Mouse (Mus musculus) liver, embryonic 13.5 days (tissue): ENCODE results near the gene Ssu72. TPM values are rescaled to one million over a fixed set of nuclear protein-coding genes. Genes with fewer than 3 reads are reported as not detected.
A peak's percentile ranks its signal among the peaks of the same experiment; 100 is the strongest.

Experiments used
- ATAC-seq: fragments of 200-750 bp; cut with Nextera tagmentation; 2 replicates; pipeline ENCODE4 v1.8.0; 2017; ENCODE audit warnings: low read depth, mild to moderate bottlenecking, moderate number of reproducible peaks, moderate library complexity
- DNase-seq: peaks from one replicate; pipeline ENCODE4 v3.0.0; 2022
- H3K27ac ChIP-seq: fragments of 300-500 bp; sonication (generic); 2 replicates; pipeline ENCODE4 v1.5.1; 2015; ENCODE audit warnings: moderate library complexity, mild to moderate bottlenecking, inconsistent platforms
- H3K27me3 ChIP-seq: fragments of 300-500 bp; sonication (generic); 2 replicates; pipeline ENCODE4 v1.6.1; 2015; ENCODE audit warnings: mild to moderate bottlenecking, inconsistent platforms
- H3K36me3 ChIP-seq: fragments of 300-500 bp; sonication (generic); 2 replicates; pipeline ENCODE4 v1.6.1; 2015; ENCODE audit warnings: mild to moderate bottlenecking, inconsistent platforms
- H3K4me1 ChIP-seq: fragments of 300-500 bp; sonication (generic); replicated peaks from 2 replicates; pipeline ENCODE4 v1.6.1; 2015; ENCODE audit warnings: inconsistent platforms
- H3K4me2 ChIP-seq: fragments of 300-500 bp; sonication (generic); 2 replicates; pipeline ENCODE4 v1.6.1; 2015; ENCODE audit warnings: inconsistent platforms, mild to moderate bottlenecking, moderate library complexity
- H3K4me3 ChIP-seq: fragments of 300-500 bp; sonication (generic); replicated peaks from 2 replicates; pipeline ENCODE4 v1.5.1; 2015; ENCODE audit warnings: mild to moderate bottlenecking, inconsistent platforms
- H3K9ac ChIP-seq: fragments of 300-500 bp; sonication (generic); 2 replicates; pipeline ENCODE4 v1.6.1; 2015; ENCODE audit warnings: mild to moderate bottlenecking, inconsistent platforms
- H3K9me3 ChIP-seq: fragments of 300-500 bp; sonication (generic); replicated peaks from 2 replicates; pipeline ENCODE4 v1.6.1; 2016; ENCODE audit warnings: inconsistent platforms
- WGBS: fragments of 180-500 bp; shearing (Covaris S2); methylation state at CpG from one replicate; pipeline ENCODE4 v1.1.7; 2015; ENCODE audit not compliant: insufficient replicate concordance; 5-methylcytosine and 5-hydroxymethylcytosine counted together
- polyA plus RNA-seq: library from polyadenylated mRNA; unstranded; fragments of >200 nt; fragmentation: Nextera tagmentation; extraction: Ambion mirVana; gene quantifications from 2 replicates; pipeline ENCODE4 v1.2.1, GENCODE M21; 2015

Ssu72 gene
- polyA plus RNA-seq, 1 experiment from 2014 or later: 77.7 TPM

DNA sequence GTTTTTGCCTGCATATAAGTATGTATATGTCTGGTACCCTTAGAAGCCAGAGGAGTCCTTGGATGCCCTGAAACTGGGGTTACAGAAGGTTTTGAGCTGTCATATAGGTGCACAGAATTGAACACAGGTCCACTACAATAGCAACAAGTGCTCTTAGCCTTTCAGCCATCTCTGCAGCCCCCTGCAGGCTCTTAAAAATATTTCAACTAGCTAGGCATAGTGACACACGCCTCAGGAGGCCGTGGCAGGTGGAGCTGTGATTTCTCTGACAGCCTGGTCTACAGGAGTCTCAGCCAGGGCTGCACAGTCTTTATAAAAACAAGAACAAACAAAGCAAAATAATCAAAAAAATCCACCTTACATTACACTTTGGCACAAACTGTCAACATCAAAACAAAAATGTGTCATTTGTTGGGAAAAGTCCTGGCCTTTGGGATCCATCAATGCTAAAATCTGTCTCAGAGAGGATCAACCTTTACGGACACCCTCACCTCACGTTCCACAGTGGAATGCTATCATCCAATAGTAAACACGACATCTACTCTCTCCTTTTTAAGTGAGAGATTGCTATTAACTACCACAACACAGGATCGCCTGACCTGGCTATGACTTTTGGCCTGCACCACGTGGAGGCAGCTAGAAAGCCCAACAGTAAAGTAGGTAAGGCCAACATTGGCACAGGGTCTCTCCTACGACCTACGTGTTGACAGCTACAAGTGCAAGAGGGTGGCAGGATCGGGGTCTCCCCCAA, 55.4 kb downstream of the Ssu72 start:
- Histone ChIP-seq H3K4me2 (peak overlapping the region; percentile 97), H3K36me3 (peaks cover 34% of the 10 kb centered on the region), H3K27me3 (no peaks in the 10 kb centered on the region), H3K27ac (peak overlapping the region; percentile 71), H3K9ac (peak overlapping the region; percentile 85), H3K9me3 (no peaks in the 10 kb centered on the region), H3K4me3 (peak overlapping the region; percentile 82), H3K4me1 (peaks cover 40% of the 10 kb centered on the region)
- WGBS: 2% methylated on average over 10 of the region's 10 CpGs
- DNase-seq: peak; percentile 37
- 0 out of 2 replicates have a peak, but pooled peaks have one; percentile 1 for ATAC-seq

DNA sequence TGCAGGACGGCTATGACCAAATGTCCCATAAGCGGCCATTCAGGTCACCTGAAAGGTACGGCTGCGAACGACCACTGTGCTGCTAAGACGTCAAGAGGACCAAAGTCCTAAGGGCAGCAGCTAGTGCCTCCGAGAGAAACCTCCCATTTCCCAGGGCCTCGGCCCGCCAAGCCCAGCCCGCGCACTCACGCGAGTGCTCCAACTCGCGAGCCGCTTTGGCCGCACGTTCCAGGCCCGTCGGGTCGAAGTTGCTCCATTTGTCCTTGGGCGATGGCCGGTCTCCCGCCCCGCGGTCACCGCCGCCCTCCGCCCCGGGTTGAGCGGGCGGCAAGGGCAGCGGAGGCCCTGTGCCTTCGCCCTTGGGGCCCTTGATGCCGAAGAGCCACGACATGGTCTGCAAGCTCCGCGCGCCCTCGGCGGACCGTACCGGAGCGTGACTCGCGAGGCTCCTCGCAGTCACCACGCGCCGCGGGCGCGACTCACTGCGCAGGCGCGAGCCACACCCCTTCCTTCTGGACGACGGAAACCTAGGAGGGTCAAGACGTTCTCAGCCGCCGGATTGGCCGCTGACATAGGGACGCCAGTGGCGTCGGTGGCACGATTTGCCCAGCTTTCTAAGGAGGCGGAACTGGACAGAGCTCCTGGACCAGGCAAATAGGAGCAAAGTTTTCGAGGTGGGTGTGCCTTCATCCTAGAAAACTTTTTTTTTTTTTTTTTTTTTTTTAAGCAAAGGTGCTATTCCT, 56.2 kb downstream of the Ssu72 start, which contains the start of gene Atad3a:
Gene Atad3a, minus strand, starts transcription at position 481 of the 743 bp plus-strand sequence.
- peak within 1 kb of the TSS; percentile 85 for H3K9ac ChIP-seq
- no peaks in the 10 kb centered on the region for H3K27me3 ChIP-seq
- under 1% methylated on average over 68 of the region's 68 CpGs for WGBS
- ATAC-seq (peak; percentile 98), DNase-seq (peak; percentile 96)
- peaks cover 40% of the 10 kb centered on the region for H3K4me1 ChIP-seq
- H3K27ac ChIP-seq: peak within 1 kb of the TSS; percentile 71
- no peaks in the 10 kb centered on the region for H3K9me3 ChIP-seq
- H3K4me3 ChIP-seq: peak within 1 kb of the TSS; percentile 82
- H3K36me3 ChIP-seq: peaks cover 27% of the 10 kb centered on the region
- H3K4me2 ChIP-seq: peak within 1 kb of the TSS; percentile 97

DNA sequence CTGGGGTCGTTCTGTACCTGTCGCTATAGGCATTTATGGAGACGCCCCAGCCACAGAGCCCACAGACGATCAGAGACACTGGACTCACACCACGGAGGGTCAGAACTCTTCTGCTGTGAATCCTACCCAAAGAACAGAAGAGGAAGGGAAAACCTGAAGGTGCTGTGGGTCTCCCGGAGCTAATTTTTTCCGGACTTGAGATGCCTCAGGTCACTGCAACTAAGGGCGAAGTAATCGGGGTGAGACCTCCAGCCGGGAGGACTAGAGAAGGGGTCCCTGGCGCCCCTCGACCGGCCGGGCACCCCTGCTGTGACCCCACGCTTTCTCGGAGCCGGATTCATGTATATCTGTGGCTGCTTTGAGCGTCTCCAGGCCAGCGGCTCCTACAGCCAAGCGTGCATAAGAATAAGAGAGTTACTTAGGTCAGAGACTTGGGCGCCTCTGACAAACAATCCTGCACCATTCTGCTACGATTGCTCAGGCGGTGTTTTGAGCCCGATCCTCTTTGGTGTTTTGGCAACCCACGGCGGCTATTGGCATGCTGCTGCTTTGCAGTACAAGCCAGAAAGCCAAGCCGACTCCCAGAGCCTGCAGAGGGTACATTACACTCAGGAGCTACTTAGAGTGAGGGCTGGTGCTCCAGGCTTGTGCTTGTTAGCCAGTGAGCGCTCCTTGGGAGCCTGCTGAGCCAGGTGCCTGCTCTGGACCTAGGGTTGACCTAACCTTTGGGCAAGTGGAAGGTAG, 56.9 kb downstream of the Ssu72 start:
- 3% methylated on average over 28 of the region's 28 CpGs for WGBS

DNA sequence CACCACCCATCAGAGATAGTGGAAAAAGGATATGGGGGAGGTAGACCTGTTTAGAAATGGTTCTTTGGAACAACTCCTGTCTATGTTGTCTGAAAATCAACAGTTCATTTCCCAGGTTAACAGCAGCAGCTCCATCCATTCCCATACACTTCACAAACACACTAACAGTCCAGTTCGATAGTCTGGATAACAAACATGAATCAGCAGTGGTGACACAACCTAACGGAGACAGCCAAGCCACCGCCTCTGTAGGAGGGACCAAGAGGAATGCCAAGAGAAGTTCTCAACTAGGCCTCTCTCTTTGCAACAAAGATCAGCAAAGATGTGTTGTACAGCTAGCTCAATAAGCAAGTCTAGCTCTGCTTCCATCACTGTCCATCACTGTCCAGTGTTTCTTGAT, 57.8 kb downstream of the Ssu72 start:
- Histone ChIP-seq H3K4me3 (peak overlapping the region; percentile 82; the same call in 1 of the 2 replicates), H3K36me3 (peaks cover 11% of the 10 kb centered on the region), H3K9me3 (no peaks in the 10 kb centered on the region), H3K4me1 (peaks cover 40% of the 10 kb centered on the region), H3K4me2 (peak overlapping the region; percentile 97), H3K27me3 (no peaks in the 10 kb centered on the region), H3K27ac (no peak overlapping the region), H3K9ac (no peak overlapping the region; the same call in 1 of the 2 replicates)
- no peak for ATAC-seq
- DNase-seq: no peak
- WGBS: 63% methylated on average over 3 of the region's 3 CpGs

More for the DNA sequence above, 56.9 kb downstream of the Ssu72 start:
- Histone ChIP-seq H3K4me2 (peak overlapping the region; percentile 97), H3K36me3 (peaks cover 19% of the 10 kb centered on the region), H3K27me3 (no peaks in the 10 kb centered on the region), H3K4me3 (peak overlapping the region; percentile 82), H3K9me3 (no peaks in the 10 kb centered on the region), H3K4me1 (peaks cover 40% of the 10 kb centered on the region), H3K27ac (peak overlapping the region; percentile 48), H3K9ac (peak overlapping the region; percentile 85)
- DNase-seq (peak; percentile 18), ATAC-seq (no peak)

DNA sequence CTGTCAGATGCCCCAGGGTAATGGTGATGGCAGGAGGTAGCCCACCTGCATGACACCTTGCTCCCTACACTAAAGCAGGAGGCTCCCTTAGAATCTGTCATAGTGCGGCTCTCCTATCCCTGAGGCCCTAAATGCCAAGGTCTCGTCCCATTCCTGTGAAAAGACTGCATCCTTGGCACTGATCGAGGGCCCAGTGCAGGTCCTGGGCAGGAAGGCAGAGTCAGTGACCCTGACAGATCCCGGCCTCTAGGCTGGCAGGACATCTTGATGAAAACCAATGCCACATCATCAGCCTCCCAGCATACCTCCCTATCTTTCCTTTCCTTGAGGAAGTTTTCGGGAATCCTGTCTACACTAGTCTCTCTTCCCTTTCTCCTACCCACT, 64.9 kb downstream of the Ssu72 start:
- H3K9me3 ChIP-seq: no peaks in the 10 kb centered on the region
- peak overlapping the region; percentile 86 for H3K4me2 ChIP-seq
- H3K27ac ChIP-seq: no peak overlapping the region
- H3K4me1 ChIP-seq: peaks cover 27% of the 10 kb centered on the region
- peak overlapping the region; percentile 82 for H3K9ac ChIP-seq
- H3K4me3 ChIP-seq: peak overlapping the region; percentile 66
- DNase-seq (no peak), ATAC-seq (no peak)
- WGBS: 53% methylated on average over 5 of the region's 5 CpGs
- H3K36me3 ChIP-seq: no peaks in the 10 kb centered on the region
- peaks cover 38% of the 10 kb centered on the region for H3K27me3 ChIP-seq

DNA sequence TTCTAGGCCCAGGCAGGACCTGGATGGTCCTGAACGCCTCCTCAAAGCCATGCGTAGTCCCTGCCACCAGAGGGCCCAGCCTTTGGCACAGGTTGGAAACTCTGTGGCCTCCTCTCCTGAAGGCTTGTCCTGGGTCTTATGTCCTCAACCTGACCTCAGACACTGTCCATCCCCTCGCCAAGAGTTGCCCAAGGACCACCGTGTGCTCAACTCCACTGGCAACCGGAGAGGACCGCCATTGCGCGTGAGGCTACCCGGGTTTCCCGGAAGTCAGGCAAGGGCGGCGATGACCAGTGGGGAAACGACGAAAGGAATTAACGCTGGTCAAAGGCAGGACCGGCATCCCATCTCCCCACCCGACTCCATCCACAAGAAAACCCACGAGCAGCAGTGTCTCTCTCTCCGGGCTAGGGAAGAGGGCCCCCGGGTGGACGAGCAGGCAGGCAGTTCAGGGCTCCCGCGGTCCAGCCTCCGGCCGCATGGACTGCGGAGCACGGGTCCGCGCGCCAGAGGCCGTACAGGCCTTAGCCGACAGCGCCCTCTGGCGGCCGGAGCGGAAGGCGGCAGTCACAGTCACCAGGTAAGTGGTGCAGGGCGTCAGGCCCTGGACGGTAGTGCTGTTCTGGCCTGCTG, 65.4 kb downstream of the Ssu72 start:
- Histone ChIP-seq H3K9ac (peak overlapping the region; percentile 82), H3K9me3 (no peaks in the 10 kb centered on the region), H3K36me3 (no peaks in the 10 kb centered on the region), H3K27ac (peak overlapping the region; percentile 43; the same call in 1 of the 2 replicates), H3K4me2 (peak overlapping the region; percentile 86), H3K27me3 (peaks cover 44% of the 10 kb centered on the region), H3K4me1 (peaks cover 32% of the 10 kb centered on the region), H3K4me3 (peak overlapping the region; percentile 66)
- DNase-seq (peak; percentile 82), ATAC-seq (peak; percentile 86)
- WGBS: under 1% methylated on average over 39 of the region's 39 CpGs

DNA sequence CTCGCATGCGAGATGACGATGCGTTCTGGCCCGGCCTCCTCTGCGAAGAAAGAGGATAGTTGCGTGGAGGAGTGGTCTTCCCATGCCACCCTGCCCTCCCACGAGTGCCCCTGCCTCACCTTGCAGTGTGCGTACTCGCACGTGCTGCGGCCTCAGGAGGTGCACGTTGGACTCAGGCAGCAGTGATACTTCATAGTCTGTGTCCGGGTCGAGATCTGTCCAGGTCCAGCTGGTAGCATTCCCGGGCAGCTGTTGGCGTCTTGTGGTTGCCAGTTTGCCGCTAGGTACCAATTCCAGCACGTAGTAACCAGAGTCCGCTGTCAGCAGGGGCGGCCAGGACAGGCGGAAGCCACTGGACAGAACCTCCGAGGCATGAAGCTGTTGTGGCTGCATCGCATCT, 66.0 kb downstream of the Ssu72 start:
- peaks cover 50% of the 10 kb centered on the region for H3K27me3 ChIP-seq
- H3K36me3 ChIP-seq: no peaks in the 10 kb centered on the region
- H3K9ac ChIP-seq: peak overlapping the region; percentile 82
- no peak for ATAC-seq
- no peaks in the 10 kb centered on the region for H3K9me3 ChIP-seq
- peak overlapping the region; percentile 66 for H3K4me3 ChIP-seq
- H3K27ac ChIP-seq: no peak overlapping the region
- no peak for DNase-seq
- H3K4me2 ChIP-seq: peak overlapping the region; percentile 86
- 51% methylated on average over 24 of the region's 24 CpGs for WGBS
- peaks cover 37% of the 10 kb centered on the region for H3K4me1 ChIP-seq

DNA sequence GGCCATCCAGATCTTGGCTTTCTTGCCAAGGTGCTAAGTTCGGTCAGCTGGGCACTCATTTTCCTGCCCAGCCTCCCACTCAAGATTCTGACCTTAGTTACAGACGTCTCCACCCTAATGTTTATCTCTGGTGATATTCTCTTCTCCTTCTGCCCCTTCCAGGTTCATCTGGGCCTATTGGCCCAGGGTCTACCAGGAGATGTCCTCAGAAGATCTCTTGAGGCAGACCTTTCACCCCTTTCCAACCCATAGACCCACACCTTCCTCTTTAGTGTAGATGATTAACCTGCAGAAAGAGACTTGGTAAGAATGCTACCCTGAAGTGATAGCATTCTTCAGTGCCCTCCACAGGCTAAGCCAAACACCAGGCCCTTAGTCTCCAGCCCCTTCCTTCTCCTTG, 67.1 kb downstream of the Ssu72 start:
- Histone ChIP-seq H3K4me2 (no peak overlapping the region), H3K36me3 (no peaks in the 10 kb centered on the region), H3K27me3 (peaks cover 60% of the 10 kb centered on the region), H3K9ac (no peak overlapping the region), H3K27ac (no peak overlapping the region), H3K4me3 (no peak overlapping the region), H3K9me3 (no peaks in the 10 kb centered on the region), H3K4me1 (peaks cover 41% of the 10 kb centered on the region)
- DNase-seq (no peak), ATAC-seq (no peak)
- WGBS: 60% methylated on average over 2 of the region's 2 CpGs

DNA sequence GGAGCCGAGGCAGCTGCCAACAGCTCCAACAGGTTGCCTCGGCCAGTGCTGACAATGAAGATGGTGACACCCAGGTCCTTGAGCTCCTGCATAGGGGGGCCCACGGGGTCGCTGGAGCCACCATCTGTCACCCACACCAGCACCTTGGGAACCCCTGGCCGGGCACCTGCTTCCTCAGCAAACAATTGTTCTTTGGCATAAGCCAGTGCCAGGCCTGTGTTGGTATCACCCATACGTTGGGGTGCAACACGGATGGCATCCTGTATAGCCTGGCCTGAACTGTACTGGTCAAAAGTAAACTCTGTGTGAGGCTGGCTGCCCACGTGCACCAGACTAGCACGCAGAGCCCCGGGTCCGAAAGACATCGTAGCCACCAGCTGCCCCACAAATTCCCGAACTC, 68.2 kb downstream of the Ssu72 start:
- Histone ChIP-seq H3K36me3 (no peaks in the 10 kb centered on the region), H3K9ac (no peak overlapping the region), H3K9me3 (no peaks in the 10 kb centered on the region), H3K4me3 (no peak overlapping the region), H3K27ac (no peak overlapping the region), H3K27me3 (peaks cover 64% of the 10 kb centered on the region), H3K4me1 (peaks cover 52% of the 10 kb centered on the region), H3K4me2 (no peak overlapping the region)
- ATAC-seq: no peak
- 73% methylated on average over 13 of the region's 13 CpGs for WGBS
- no peak for DNase-seq

DNA sequence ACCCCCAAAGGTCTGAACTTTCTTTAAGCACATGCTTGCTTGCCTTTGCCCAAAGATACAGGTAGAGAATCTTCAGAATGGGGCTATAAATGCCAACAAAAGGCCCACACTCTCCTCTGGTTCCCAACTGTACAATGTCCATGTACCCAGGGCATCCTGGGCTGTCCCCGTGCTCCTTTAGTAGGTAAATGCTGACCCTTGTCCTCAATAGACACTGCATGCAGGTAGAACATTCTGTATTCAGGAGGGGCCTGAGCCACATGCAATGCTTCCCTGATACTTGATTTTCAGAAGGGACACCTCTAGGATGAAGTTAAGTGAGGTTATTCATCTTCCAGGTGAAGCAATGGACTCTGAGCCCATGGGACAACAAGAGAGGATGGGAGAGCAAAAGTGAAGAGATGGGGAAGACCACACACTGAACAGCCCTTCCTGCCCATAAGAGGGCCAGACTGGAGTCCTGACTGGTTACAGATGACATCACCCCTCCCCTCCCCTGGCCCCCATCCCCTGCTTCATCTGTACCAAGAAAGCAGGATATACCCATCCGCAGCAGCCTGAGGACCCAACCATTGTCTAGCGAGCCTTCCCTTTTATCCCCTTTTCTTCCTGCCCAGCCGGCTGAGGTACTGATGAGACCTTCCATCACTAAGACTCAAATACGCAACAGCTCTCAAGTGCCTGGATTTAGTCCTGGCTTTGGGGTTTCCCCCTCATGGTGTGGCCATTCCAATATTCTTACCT, 68.9 kb downstream of the Ssu72 start:
- Histone ChIP-seq H3K4me2 (peak overlapping the region; percentile 67), H3K36me3 (no peaks in the 10 kb centered on the region), H3K27me3 (peaks cover 64% of the 10 kb centered on the region), H3K4me3 (no peak overlapping the region), H3K9me3 (no peaks in the 10 kb centered on the region), H3K27ac (no peak overlapping the region), H3K9ac (no peak overlapping the region), H3K4me1 (peaks cover 54% of the 10 kb centered on the region)
- ATAC-seq (no peak), DNase-seq (no peak)
- 25% methylated on average over 5 of the region's 5 CpGs for WGBS
